Mouse (Mus musculus): ENCODE measurements around the gene Ranbp1.
"Not testable (repeated sequence)": the region's sequence is repeated elsewhere in the genome, so short reads cannot be mapped to it uniquely, and the experiment has no call there.

Gene Ranbp1

GRCm38 (mm10) chr16:18248433-18249363 lies at the start of gene Ranbp1, which contains the start of gene Trmt2a:
TSS of gene Ranbp1 (minus strand) at chr16:18248732.
TSS of gene Trmt2a (plus strand) at chr16:18248679.
- DNase-seq: peak; percentile 100

- DNase-seq: not testable (repeated sequence)
These were observed 41.1 kb upstream of the Ranbp1 start for GRCm38 (mm10) chr16:18289614-18290013.

- peak; percentile 100 for DNase-seq
These were observed 40.6 kb upstream of the Ranbp1 start, which contains the start of gene Dgcr8 for GRCm38 (mm10) chr16:18289067-18289588. TSS of gene Dgcr8 (minus strand) at chr16:18289246.

GRCm38 (mm10) chr16:18288581-18289061 lies 40.1 kb upstream of the Ranbp1 start:
- no peak for DNase-seq

GRCm38 (mm10) chr16:18288166-18288565 lies 39.6 kb upstream of the Ranbp1 start:
- DNase-seq: peak; percentile 93

- peak; percentile 42 for DNase-seq
These were observed 26.6 kb upstream of the Ranbp1 start for GRCm38 (mm10) chr16:18275166-18275565.

GRCm38 (mm10) chr16:18268182-18268581 lies 19.6 kb upstream of the Ranbp1 start:
- peak; percentile 24 for DNase-seq

GRCm38 (mm10) chr16:18265024-18265423 lies 16.5 kb upstream of the Ranbp1 start:
- no peak for DNase-seq

- DNase-seq: no peak
These were observed 9.7 kb upstream of the Ranbp1 start, which contains the start of gene Gm49776 for GRCm38 (mm10) chr16:18258221-18258620. TSS of gene Gm49776 (minus strand) at chr16:18258321.

GRCm38 (mm10) chr16:18253866-18254265 lies 5.3 kb upstream of the Ranbp1 start:
- DNase-seq: peak; percentile 70

GRCm38 (mm10) chr16:18252736-18253135 lies 4.2 kb upstream of the Ranbp1 start:
- DNase-seq: peak; percentile 87

- DNase-seq: peak; percentile 91
These were observed 2.6 kb upstream of the Ranbp1 start for GRCm38 (mm10) chr16:18250828-18251790.

GRCm38 (mm10) chr16:18250231-18250630 lies 1.7 kb upstream of the Ranbp1 start:
- DNase-seq: peak; percentile 78

- peak; percentile 97 for DNase-seq
These were observed 934 bp upstream of the Ranbp1 start for GRCm38 (mm10) chr16:18249364-18249967.

- no peak for DNase-seq
These were observed 772 bp downstream of the Ranbp1 start for GRCm38 (mm10) chr16:18247521-18248399.

GRCm38 (mm10) chr16:18241581-18241980 lies 7.0 kb downstream of the Ranbp1 start:
- peak; percentile 87 for DNase-seq

- no peak for DNase-seq
These were observed 11.6 kb downstream of the Ranbp1 start for GRCm38 (mm10) chr16:18236676-18237501.

- peak; percentile 98 for DNase-seq
These were observed 13.0 kb downstream of the Ranbp1 start for GRCm38 (mm10) chr16:18235389-18236065.

- peak; percentile 99 for DNase-seq
These were observed 13.7 kb downstream of the Ranbp1 start, which contains the start of gene Zdhhc8 for GRCm38 (mm10) chr16:18234671-18235388. TSS of gene Zdhhc8 (minus strand) at chr16:18235136.

Data from heart, adult 11 months (tissue).